Mouse (Mus musculus) kidney, adult 8-10 months (tissue): Measurements from ENCODE around the gene Man1c1.
A peak's percentile ranks its signal among the peaks of the same experiment; 100 is the strongest.

ENCODE experiments used
- DNase-seq, 2 experiments: peaks; one replicate each; pipeline ENCODE4 v3.0.0; 2022

Man1c1 gene

DNA sequence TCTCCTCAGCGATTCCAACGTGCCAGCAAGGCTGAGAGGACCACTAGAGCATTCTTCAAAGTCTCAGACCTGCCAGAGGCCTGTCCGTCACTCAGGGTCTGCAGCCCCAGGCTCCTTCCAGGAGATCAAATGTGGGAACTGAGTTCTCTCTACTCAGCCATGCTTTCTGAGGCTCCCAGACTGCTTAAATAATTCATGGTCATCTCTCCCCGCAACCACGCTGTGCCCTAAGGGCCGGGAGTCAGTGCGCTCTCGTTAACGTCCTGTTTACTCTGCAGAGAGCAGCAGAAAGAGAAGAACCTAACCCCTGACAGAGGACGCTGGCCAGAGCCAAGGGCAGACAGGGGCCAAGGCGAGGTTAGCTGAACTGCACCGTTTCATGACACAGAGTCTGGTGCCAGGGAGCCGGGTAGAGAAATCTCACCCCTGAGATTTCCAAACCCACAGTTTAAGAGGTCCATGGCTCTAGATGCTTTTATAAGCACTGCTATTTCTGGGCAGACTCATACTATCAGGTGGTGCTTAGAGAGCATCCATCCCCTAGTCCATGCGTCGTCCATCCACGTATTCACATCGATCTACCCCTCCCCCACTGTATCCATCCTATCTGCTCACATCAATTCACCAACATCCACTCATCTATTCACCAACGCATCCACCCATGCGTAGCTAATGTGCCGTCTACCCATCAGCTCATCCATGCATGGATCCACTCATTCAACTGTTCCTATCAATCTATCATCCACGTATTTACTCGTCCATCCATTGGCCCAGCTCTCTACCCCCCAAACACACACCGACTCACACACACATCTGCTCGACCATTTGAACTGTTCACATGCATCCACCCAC, 131.4 kb downstream of the Man1c1 start:
- no peak for DNase-seq

DNA sequence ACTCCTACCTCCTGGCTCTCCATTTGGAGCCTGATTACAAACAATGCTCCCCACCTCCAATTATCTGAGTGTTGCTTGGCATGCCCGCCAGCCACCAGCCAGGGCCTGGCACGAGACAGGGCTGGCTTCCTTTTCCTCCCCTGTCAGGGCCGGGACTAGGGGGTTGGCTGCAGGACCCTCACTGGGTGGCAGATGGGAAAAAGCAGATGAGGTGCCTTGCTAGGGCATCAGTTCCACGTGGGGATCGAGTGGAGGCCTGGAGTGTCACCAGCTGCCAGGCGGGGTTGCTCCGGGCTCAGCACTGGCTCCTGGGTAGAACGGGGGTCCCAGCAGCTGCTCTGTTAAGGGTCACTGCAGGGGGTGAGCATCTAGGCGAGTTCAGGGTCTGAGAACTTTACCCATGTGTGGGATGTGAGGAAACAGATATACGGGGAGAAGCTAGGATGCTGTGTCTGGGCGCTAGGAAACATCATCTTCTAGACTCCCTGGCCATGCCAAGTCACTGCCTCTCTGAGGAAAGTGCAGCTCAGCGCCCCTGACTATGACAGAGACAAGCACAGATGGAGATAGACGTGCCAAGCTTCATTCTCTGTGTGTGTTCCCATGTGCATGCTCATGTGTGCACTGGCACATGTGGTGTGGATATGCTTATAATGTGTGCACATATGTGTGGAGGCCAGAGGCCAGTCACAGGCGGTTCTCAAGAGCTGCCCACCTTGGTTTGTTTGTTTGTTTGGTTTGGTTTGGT, 133.2 kb downstream of the Man1c1 start:
- DNase-seq = no peak

DNA sequence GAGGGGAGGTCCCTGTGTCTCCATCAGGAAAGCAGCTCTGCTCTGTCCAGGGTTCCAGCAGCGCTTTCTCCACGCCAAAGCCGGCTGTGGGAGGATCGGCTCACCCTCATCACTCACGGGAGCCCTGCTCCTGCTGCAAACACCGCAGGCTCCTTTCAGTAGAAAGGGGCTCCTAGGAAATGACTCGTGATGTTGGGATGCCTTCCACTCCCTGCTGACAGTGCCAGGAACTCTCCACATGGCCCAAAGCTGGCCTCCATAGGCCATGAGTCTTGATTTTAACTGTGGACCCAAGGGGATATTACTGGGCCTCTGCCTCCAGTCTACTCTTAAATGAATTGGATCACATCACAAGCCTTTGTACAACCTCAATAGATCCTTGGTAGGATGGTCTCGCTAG, 134.3 kb downstream of the Man1c1 start:
- DNase-seq = no peak

DNA sequence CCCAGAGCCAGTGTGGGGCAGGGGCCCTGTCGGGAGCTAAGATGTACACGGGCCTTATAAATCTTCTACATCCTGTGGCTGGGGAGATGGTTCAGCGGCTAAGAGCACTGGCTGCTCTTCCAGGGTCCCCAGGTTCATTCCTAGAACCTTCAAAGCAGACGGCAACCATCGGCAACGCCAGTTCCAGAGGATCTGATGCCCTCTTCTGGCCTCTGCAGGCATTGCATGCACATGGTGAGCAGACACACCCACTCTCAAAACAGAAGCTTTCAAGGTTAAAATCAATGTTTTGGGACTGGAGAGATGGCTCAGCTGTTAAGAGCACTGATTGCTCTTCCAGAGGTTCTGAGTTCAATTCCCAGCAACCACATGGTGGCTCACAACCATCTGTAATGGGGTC, 134.9 kb downstream of the Man1c1 start:
- no peak for DNase-seq

DNA sequence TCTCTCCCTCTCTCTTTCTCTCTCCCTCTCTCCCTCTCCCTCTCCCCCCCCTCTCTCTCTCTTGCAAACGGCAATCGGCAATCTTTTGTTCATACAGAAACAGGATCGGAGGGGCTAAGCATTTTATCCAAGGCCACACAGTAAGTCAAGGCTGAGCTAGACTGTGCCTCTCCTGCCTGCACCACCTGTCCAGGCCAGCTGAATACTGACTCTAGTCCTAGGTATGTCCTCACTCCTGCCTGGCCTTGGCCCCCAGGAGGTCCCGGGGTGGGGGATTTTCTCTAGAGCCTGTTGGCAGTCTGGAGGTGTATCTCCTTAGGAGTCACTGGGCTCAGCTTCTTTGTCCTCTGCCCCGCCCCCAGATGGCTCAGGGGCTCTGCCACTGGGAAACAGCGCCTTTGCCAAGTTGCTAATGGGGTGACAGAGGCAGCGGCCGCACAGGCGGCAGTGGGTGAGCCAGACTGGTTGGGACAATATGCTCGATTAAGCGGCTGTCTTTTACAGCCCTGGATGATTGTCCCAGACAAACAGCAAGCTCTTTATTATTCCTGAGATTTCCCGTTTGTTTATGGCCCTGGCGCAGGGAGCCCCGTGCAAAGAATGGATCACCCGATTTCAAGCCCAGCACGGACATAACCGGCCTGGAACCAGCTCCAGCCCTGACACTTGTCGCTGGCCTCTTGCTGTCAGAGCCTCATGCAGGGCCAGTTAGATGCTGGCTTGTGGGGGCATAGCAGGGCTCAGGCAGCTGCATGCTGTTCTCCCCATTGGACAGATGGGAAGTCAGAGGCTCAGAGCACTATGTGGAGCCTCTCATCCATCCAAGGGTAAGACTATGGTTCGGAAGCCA, 136.5 kb downstream of the Man1c1 start:
- DNase-seq = no peak

DNA sequence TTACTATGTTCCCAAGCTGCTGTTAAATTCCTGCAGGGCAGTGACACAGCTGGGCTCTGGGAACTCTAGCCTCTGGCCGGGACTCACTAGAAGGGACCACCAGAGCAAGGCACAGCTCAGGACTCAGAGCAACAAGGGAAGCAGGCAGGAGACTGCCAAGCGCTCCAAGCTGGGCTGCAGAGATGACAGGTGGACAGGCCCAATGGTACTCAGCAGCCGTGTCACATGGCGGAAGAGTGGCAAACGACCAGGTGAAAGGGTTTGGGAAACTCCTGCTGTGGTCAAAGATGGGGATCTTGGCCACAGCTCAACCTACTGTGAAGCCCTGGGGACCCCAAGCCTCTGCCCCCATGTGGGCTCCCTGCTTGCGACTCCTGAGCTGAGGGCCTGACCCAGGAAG, 140.0 kb downstream of the Man1c1 start:
- DNase-seq = no peak

DNA sequence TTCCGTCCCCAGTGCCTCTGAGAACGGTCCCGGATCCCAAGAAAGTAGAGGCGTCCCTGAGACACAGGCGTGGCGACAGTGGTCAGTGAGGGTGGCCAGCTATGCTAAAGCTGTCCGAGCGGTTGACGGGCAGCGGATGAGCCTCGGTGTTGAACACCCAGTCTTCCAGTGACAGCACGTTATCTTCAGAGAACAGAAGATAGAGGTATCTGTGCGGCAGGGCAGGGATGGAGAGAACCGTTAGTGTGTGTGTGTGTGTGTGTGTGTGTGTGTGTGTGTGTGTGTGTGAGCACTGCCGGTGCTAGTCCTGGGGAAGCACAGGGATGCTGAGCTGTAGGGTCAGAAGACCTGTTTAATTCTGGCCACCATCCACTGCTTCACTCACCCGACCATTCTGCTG, 140.5 kb downstream of the Man1c1 start:
- DNase-seq = no peak

DNA sequence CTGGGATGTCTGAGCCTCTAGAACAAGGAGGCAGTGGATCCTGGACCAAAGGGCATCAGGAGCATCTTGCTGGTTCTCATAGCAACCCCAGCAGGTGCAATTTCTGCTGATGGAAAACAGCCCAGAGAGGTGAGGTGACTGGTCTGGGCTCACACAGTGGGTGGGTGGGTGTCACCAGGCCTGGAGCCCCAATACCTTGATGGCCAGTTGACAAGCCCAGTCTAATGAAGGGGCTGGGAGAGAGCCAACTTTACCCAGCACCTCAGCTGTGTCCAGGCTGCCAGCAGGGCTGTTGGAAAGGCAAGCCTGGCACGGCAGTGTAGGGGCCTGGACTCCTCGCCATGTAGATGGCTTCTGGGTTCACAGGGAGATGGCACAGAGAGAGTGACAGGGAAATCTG, 142.1 kb downstream of the Man1c1 start:
- DNase-seq = no peak

DNA sequence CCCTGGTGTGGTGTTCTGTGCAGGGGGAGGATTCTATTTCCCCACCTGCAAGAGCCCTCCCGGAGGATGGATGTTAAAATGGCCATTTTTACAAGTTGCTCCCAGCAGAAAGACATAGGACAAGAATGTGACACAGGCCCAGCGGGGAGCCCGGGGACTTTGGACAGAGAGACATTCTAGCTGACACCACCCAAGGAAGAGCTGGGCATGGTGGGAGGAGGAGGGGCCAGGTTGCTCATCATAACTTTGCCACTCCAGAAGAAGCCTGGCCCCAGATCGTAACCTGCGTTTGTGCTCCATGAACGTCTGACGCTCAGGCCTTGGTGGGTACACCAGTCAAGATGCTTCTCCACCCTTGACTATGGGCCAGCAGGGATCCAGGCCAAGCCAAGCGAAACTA, 143.4 kb downstream of the Man1c1 start:
- no peak for DNase-seq

DNA sequence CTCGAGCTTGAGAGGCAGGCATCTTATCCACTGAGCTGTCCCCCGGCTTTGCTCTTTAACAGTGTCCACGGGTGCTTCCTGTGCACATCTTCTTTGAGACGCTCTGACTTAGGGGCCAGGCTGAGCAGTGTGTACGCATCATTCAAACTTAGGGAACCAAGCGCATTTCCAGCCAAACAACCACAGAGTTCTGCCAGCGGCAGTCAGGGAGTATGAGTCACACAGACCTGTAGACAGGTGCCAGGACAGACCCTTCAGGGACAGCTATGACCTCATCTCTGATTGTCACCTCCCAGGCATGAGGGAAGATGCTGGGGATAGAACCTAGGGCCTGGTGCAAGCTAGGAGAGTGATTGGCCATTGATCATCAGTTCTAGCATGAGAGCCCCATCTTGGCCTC, 144.9 kb downstream of the Man1c1 start:
- no peak for DNase-seq

DNA sequence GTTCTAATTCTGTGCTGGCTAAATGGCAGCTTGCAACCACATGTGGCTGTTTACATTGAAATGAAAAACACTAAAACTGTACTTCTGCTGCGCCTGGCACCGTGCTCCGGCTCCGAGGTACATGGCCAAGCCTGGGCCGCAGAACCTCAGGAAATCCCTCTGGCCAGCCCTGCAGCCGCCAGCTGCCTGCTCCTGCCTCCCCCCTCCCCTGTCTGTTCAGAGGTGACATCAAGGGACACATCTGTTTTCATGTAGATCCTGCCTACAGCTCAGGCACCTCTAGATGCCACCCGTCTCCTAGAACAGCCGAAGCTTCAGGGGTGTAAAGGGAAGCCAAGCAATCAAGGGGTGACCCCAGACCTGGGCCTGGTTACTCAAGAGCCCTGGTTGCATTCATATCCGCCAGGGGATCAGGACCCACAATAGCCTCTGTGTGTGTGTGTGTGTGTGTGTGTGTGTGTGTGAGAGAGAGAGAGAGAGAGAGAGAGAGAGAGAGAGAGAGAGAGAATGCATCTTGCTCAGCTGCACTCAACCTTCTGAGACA, 145.4 kb downstream of the Man1c1 start:
- DNase-seq = no peak

DNA sequence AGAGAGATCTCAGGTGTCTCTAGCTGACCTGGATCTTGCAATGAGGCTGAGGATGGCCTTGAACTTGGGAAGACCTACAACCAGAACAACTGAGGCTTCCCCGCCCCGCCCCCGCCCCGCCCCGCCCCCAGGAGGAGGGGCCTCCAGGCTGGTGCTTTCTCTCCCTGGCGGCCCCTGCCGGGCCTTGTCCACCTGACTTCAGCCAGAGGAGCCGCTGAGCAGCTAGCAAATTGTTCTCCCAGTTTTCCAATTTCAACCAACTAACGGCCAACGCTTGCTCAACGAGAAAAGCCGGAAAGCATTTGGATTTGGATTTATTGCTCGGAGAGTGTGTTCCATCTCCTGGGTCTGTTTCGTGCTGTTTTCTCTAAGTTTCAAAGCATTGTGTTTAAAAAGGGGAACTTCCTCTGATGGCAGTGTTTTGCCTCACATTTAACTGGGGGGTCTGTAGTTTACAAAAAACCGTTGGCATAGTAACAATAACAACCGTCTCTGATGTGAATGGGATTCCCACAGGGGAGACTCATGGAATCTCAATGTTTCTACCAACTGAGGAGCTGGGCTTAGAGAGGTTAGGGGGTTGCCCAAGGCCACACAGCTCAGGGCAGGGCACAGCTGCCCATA, 146.4 kb downstream of the Man1c1 start:
- DNase-seq = no peak

DNA sequence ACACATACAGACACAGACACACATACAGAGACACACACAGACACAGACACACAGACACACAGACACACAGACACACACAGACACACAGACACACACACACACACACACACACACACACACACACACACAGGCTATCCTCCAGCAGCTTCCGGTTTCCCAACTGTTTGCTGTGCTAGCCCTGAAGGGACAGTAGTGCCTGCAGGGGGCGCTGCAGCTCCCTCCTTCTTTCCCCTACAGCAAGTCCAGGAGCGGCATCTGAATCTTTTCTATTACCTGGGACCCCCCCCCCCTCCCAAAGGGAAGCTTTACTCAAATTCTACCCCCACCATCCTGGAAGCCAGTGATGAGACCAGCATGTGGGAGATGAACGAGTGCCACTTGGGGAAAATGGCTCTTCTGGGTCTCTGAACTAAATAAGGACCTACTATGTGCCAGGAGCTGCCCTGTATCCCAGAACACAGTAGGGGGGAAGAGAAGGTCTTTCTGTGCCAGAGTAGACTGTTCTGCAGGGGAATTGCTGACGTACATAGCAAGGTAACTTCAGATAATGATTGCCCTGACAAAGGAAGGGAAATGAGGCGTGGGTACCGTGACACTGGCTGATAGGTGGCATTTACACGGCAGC, 148.0 kb downstream of the Man1c1 start:
- peak in 1 of 2 experiments; percentile 20 for DNase-seq

DNA sequence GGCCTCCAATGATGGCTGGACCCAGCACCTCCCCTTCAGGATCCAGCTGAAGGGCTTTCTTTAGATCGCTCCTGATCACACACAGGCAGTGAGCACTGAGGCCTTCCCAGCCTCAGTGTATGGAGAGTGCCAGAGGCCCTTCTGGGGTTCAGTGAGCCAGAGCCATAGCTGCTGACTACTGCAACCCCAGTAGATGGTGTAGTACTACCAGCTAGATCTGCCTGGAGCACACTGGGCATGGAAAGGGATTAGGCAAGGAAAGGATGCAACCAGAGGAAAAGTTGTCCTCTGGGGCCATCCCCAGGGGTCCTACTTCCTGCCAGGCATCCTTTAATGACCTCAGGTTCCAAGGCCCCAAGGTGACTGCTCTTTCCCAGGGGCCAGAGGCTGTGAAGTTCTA, 150.5 kb downstream of the Man1c1 start:
- no peak for DNase-seq

DNA sequence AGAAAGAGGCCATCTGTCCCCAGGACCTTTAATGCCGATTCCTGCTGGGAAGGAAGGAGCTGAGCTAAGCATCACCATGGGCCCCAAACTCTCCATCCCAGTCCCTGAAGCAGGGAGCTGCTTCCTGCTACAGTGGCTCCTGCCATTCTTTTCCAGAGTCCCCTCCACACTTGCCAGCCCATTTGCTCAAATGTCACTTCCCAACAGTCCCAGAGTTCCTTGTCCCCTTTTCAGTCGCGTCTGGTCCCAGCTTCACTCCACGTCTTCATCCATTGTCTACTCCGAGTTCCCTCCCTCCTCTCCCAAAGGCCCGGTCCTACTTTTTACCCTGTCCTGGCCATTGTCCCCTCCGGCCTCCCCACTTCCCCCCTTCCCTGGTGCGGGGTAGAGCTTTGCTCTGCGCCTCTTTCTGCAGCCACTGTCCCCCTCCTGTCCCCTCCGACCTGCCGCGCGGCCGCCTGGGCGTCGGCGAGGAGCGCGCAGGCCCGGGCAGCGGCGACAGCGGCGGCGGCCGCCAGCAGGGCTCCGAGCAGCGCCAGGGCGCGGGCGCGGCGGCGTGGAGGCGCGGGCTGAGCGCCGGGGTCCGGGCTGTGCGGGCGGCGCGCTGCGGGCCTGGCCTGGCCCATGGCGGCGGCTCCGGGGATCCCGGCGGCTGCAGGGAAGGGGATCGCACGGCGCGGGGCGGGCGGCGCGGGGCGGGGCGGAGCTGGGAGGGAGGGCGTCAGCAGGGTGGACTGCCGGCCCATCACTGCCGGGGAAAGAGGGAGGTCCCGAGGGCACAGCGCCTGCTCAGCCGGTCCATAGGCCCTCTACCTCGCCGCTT, 152.4 kb downstream of the Man1c1 start, which contains the start of gene Selenon:
Selenon (minus strand) TSS at position 673 of the 823 bp plus-strand sequence.
- peak; percentile 26 to 32 for DNase-seq

DNA sequence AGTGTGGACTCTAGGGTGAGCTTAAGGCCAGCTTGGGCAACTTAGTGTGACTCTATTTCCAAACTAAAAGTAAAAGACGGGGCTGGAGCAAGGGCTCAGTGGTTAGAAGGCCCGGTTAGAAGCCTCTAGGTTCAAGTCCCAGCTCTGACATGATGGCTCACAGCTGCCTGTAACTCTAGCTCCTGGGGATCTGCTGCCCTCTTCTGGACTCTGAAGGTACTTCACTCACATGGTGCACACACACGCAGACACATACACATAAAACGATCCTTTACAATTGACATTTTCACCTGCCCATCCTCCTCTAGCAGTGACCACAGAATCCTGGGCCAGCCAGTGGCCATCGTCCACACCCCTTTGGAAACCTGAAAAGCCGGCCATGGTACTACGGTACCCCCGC, 154.2 kb downstream of the Man1c1 start:
- no peak for DNase-seq

DNA sequence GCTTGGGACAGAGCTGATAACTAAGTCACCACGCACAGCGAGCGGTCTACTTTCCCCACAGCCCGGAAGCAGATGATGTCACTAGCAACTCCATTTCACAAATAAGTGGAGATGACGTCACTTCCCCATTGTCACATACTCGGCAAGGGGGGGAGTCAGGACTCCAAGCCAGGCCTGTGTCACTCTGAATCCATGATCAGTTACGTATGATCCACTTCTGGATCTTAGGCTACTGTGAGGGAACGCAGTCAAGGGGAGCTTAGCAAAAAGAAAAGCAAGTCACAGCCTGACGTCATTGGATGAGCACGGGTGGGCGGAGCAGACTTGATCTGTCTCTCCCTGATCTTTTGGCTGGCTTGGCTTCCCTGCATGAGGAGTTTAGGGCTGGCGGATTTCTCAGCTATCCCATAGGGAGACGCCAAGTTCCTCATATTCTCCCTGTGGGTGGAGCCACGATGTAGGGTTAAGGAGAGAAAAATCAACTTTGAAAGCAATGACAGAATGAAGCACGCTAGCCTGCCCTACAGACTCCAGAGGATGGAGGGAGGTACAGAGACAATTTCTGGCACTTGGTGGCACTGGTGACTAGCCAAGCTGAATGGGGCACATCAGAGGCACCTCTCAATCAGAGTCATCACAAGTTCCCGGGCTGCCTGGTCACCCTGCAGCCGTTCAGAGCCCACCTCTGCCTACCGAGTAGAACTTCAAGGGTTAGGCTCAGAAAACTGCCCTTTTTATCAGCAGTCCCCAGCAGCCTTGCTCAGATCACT, 155.7 kb downstream of the Man1c1 start:
- no peak for DNase-seq

DNA sequence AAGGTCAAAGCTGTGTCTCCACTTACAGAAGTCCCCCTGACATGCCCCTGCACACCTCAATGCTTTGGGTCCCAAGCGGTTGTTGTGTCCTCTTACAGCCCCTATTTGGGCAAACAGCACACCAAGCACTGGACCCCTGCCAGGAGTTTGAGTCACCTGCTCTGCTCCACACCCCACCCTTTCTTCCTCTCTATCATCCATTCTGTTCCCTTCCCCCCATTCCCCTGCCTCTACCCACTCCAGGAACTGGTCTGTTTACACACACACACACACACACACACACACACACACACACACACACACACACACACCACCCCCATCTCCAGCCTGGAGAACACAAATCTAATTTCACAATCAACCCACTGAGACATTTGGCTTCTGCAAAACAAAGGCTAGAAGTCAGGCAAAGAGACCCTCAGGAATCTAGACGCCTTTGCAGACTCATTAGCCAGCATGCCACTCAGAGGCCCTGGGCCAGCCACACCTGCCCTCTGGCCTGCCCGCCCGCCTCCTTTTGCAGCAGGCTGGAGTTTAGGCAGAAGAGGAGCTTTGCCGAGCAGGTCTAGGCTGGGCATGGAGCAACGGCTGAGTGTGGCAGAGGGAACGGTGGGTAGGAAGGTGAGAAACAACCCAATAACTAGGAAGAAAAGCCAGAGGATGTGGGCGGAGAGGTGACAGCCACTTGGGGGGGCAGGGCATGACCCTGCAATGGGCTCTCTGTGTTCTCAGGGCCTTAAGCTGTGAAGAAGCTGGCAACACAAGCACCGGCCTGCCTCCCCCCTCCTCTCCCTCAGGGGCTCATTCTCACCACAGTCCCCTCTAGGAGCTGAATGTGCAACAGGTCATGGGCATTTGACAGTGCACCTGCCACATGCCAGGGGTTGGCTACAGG, 157.0 kb downstream of the Man1c1 start:
- DNase-seq = no peak

DNA sequence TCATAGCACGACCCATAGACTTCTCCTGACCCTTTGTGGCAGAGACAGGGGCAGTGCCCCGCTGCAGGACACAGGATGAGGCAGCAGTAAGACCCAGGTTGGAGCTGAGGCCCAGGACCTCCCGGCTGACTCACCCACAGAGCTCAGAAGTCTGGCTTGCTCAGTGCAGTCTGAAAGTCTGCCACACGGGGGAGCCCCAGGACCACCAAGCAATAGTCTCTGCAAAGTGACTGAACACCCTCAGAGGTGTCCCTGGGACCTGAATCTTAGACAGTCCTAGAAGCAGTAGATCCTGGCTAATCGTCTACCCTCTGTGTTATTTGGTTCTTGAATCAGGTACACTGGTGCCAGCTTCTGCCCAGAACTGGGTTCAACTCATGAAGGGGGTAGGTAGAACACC, 160.8 kb downstream of the Man1c1 start:
- peak; percentile 82 to 95 for DNase-seq
